Mouse (Mus musculus) spleen, postnatal 36 days (tissue): ENCODE data around the gene Hoxc4.

Experiments
- DNase-seq, 2 experiments: peaks; one replicate each; pipeline ENCODE4 v3.0.0; 2022; ENCODE audit warnings: low spot score in 2 of 2, mixed read lengths in 1 of 2

The Hoxc4 gene

GRCm38 (mm10) chr15:103018636-103019035 lies at the start of gene Hoxc4:
Gene Hoxc4, plus strand, starts transcription at chr15:103018934.
- DNase-seq: no peak

GRCm38 (mm10) chr15:102969296-102969695 lies 49.4 kb upstream of the Hoxc4 start:
- no peak for DNase-seq

- no peak for DNase-seq
These were observed 48.0 kb upstream of the Hoxc4 start for GRCm38 (mm10) chr15:102970740-102971139.

- DNase-seq: no peak
These were observed 46.5 kb upstream of the Hoxc4 start for GRCm38 (mm10) chr15:102972254-102972653.

- DNase-seq: no peak
These were observed 46.0 kb upstream of the Hoxc4 start for GRCm38 (mm10) chr15:102972753-102973152.

GRCm38 (mm10) chr15:102975034-102975433 lies 43.7 kb upstream of the Hoxc4 start:
- DNase-seq: no peak

- DNase-seq: no peak
These were observed 43.0 kb upstream of the Hoxc4 start for GRCm38 (mm10) chr15:102975688-102976111.

- no peak for DNase-seq
These were observed 42.6 kb upstream of the Hoxc4 start, which contains the start of gene Hoxc9 for GRCm38 (mm10) chr15:102976171-102976570. Gene Hoxc9, plus strand, starts transcription at chr15:102976439.

- DNase-seq: no peak
These were observed 41.9 kb upstream of the Hoxc4 start for GRCm38 (mm10) chr15:102976631-102977422.

GRCm38 (mm10) chr15:102977423-102977974 lies 41.2 kb upstream of the Hoxc4 start:
- DNase-seq: no peak

- DNase-seq: no peak
These were observed 39.9 kb upstream of the Hoxc4 start for GRCm38 (mm10) chr15:102978615-102979515.

GRCm38 (mm10) chr15:102979936-102980335 lies 38.8 kb upstream of the Hoxc4 start:
- DNase-seq: no peak

GRCm38 (mm10) chr15:102980352-102980751 lies 38.4 kb upstream of the Hoxc4 start:
- no peak for DNase-seq

GRCm38 (mm10) chr15:102980912-102981311 lies 37.8 kb upstream of the Hoxc4 start:
- no peak for DNase-seq

- DNase-seq: no peak
These were observed 37.1 kb upstream of the Hoxc4 start for GRCm38 (mm10) chr15:102981379-102982288.

GRCm38 (mm10) chr15:102983716-102984115 lies 35.0 kb upstream of the Hoxc4 start:
- no peak for DNase-seq

GRCm38 (mm10) chr15:102984521-102984920 lies 34.2 kb upstream of the Hoxc4 start:
- no peak for DNase-seq

- DNase-seq: no peak
These were observed 33.8 kb upstream of the Hoxc4 start for GRCm38 (mm10) chr15:102984925-102985324.

- DNase-seq: peak; percentile 64 to 66
These were observed 31.5 kb upstream of the Hoxc4 start for GRCm38 (mm10) chr15:102987124-102987833.

- DNase-seq: no peak
These were observed 30.7 kb upstream of the Hoxc4 start for GRCm38 (mm10) chr15:102988078-102988477.
